Comparison of ENCODE assay signal across 7 mouse cellular contexts in the genomic region with DNA sequence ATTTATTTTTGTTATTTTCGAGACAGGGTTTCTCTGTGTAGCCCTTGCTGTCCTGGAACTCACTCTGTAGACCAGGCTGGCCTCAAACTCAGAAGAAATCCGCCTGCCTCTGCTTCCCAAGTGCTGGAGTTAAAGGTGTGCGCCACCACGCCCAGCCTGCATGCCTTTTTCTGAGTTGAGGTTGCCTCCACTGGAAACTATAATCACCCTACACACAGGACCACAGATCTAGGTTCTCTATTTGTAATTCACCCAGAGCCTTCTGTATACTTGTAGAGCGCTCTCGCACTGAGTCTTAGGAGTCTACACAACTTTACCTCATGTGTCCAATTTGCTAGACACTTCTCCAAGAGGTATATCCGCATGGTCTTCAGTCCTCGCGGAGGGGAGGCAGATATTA. TPM values are rescaled to one million over a fixed set of nuclear protein-coding genes. Genes with fewer than 3 reads are reported as not detected.
DNase-seq lines count a peak whose midpoint lies in the region; ATAC-seq lines count a peak whose summit lies in the region.

No protein-coding gene starts in this region.

- peaks cover 6% of the 10 kb centered on the region; the same call in 1 of the 2 replicates for H3K4me1 ChIP-seq in neural tube, embryonic 11.5 days (ENCODE audit: control insufficient read depth, insufficient read depth, low read length)
- peaks cover 15% of the 10 kb centered on the region for H3K4me1 ChIP-seq in forebrain, embryonic 12.5 days
- peaks cover 35% of the 10 kb centered on the region for H3K4me1 ChIP-seq in liver, embryonic 12.5 days
- H3K4me1 ChIP-seq in stomach, embryonic 16.5 days (ENCODE audit: control insufficient read depth, insufficient read depth, low read length): peaks cover 16% of the 10 kb centered on the region

- ATAC-seq in neural tube, embryonic 11.5 days (ENCODE audit: insufficient read depth, low FRiP score, low TSS enrichment): no peak
- ATAC-seq in forebrain, embryonic 12.5 days (ENCODE audit: low FRiP score): no peak
- peak; percentile 13; the same call in 1 of the 2 replicates for ATAC-seq in liver, embryonic 12.5 days
- no peak for ATAC-seq in stomach, embryonic 16.5 days (ENCODE audit: insufficient read depth, low FRiP score)

- no peak overlapping the region for H3K27ac ChIP-seq in neural tube, embryonic 11.5 days (ENCODE audit: low read depth, low read length)
- H3K27ac ChIP-seq in forebrain, embryonic 12.5 days: no peak overlapping the region
- H3K27ac ChIP-seq in liver, embryonic 12.5 days: peak overlapping the region; percentile 80
- peak overlapping the region; percentile 79 for H3K27ac ChIP-seq in stomach, embryonic 16.5 days (ENCODE audit: low read length)

- 29% methylated on average over 9 of the region's 9 CpGs for WGBS in neural tube, embryonic 11.5 days
- 31% methylated on average over 9 of the region's 9 CpGs for WGBS in forebrain, embryonic 12.5 days
- WGBS in liver, embryonic 12.5 days (ENCODE audit: insufficient replicate concordance): 9% methylated on average over 9 of the region's 9 CpGs
- 21% methylated on average over 9 of the region's 9 CpGs for WGBS in stomach, embryonic 16.5 days

- no peak for DNase-seq in neural tube, embryonic 11.5 days (ENCODE audit: low spot score)
- DNase-seq in neural tube, embryonic 10.5 days (ENCODE audit: extremely low spot score, low spot score): no peak
- DNase-seq in frontal cortex, postnatal 14 days (ENCODE audit: low spot score in 2 of 2): no peak
- DNase-seq in adrenal gland, adult 8-10 months: no peak

- H3K36me3 ChIP-seq in neural tube, embryonic 11.5 days (ENCODE audit: control insufficient read depth, insufficient read depth, low read length): peaks cover 2% of the 10 kb centered on the region; the same call in 1 of the 2 replicates
- H3K36me3 ChIP-seq in forebrain, embryonic 12.5 days (replicated peaks): peaks cover 34% of the 10 kb centered on the region
- H3K36me3 ChIP-seq in liver, embryonic 12.5 days: peaks cover 43% of the 10 kb centered on the region
- no peaks in the 10 kb centered on the region for H3K36me3 ChIP-seq in stomach, embryonic 16.5 days (ENCODE audit: control insufficient read depth, insufficient read depth, low read length)

- no peaks in the 10 kb centered on the region for H3K9me3 ChIP-seq in neural tube, embryonic 11.5 days (ENCODE audit: control insufficient read depth, low read length)
- H3K9me3 ChIP-seq in forebrain, embryonic 12.5 days: no peaks in the 10 kb centered on the region
- no peaks in the 10 kb centered on the region for H3K9me3 ChIP-seq in liver, embryonic 12.5 days (replicated peaks)
- H3K9me3 ChIP-seq in stomach, embryonic 16.5 days (replicated peaks; ENCODE audit: control insufficient read depth, low read length): no peaks in the 10 kb centered on the region

- H3K27me3 ChIP-seq in neural tube, embryonic 11.5 days (ENCODE audit: control insufficient read depth, insufficient read depth, low read length): no peaks in the 10 kb centered on the region
- H3K27me3 ChIP-seq in forebrain, embryonic 12.5 days: no peaks in the 10 kb centered on the region
- H3K27me3 ChIP-seq in liver, embryonic 12.5 days (replicated peaks): peaks cover 8% of the 10 kb centered on the region
- no peaks in the 10 kb centered on the region for H3K27me3 ChIP-seq in stomach, embryonic 16.5 days (ENCODE audit: control insufficient read depth, insufficient read depth, low read length)

- peak overlapping the region; percentile 84 for H3K9ac ChIP-seq in neural tube, embryonic 11.5 days (ENCODE audit: low read length)
- peak overlapping the region; percentile 82 for H3K9ac ChIP-seq in forebrain, embryonic 12.5 days
- peak overlapping the region; percentile 86 for H3K9ac ChIP-seq in liver, embryonic 12.5 days
- peak overlapping the region; percentile 91 for H3K9ac ChIP-seq in stomach, embryonic 16.5 days (ENCODE audit: low read length)

- peak overlapping the region; percentile 84 for H3K4me2 ChIP-seq in neural tube, embryonic 11.5 days (ENCODE audit: low read depth)
- peak overlapping the region; percentile 61 for H3K4me2 ChIP-seq in forebrain, embryonic 12.5 days
- peak overlapping the region; percentile 86 for H3K4me2 ChIP-seq in liver, embryonic 12.5 days
- peak overlapping the region; percentile 84 for H3K4me2 ChIP-seq in stomach, embryonic 16.5 days (ENCODE audit: low read depth, low read length)

- H3K4me3 ChIP-seq in neural tube, embryonic 11.5 days (ENCODE audit: low read depth, low read length): peak overlapping the region; percentile 92
- H3K4me3 ChIP-seq in forebrain, embryonic 12.5 days (replicated peaks): peak overlapping the region; percentile 87
- peak overlapping the region; percentile 78 for H3K4me3 ChIP-seq in liver, embryonic 12.5 days
- H3K4me3 ChIP-seq in stomach, embryonic 16.5 days (replicated peaks; ENCODE audit: low read length): peak overlapping the region; percentile 91

RNA-seq across cellular contexts. Expression of a gene that starts 0.7 kb away (rescaled TPM):
- polyA plus RNA-seq in neural tube, embryonic 11.5 days (2014; fragmentation: Nextera tagmentation; extraction: Ambion mirVana): 70.3 and 82.5 TPM in 2 replicates
- 80.4 and 83.5 TPM in 2 replicates for polyA plus RNA-seq in forebrain, embryonic 12.5 days (2016; fragmentation: Nextera tagmentation; extraction: Ambion mirVana)
- 63.7 and 68.9 TPM in 2 replicates for polyA plus RNA-seq in liver, embryonic 12.5 days (2016; fragmentation: Nextera tagmentation; extraction: Ambion mirVana)
- 72.7 and 73.5 TPM in 2 replicates for polyA plus RNA-seq in stomach, embryonic 16.5 days (2015; fragmentation: Nextera tagmentation; extraction: Ambion mirVana)
- total RNA-seq in adrenal gland, adult 8-10 months (2022): 10 to 100 TPM; 29.4 to 33.5 (median 32.5) TPM

RNA-seq across cellular contexts. Expression of a gene that starts 12.0 kb away (rescaled TPM):
- polyA plus RNA-seq in neural tube, embryonic 11.5 days (2014; fragmentation: Nextera tagmentation; extraction: Ambion mirVana): 70.6 and 76.2 TPM in 2 replicates
- polyA plus RNA-seq in forebrain, embryonic 12.5 days (2016; fragmentation: Nextera tagmentation; extraction: Ambion mirVana): 66.0 and 66.3 TPM in 2 replicates
- 37.9 and 39.0 TPM in 2 replicates for polyA plus RNA-seq in liver, embryonic 12.5 days (2016; fragmentation: Nextera tagmentation; extraction: Ambion mirVana)
- polyA plus RNA-seq in stomach, embryonic 16.5 days (2015; fragmentation: Nextera tagmentation; extraction: Ambion mirVana): 36.2 and 36.5 TPM in 2 replicates
- total RNA-seq in adrenal gland, adult 8-10 months (2022): 10 to 100 TPM; 37.7 to 62.9 (median 50.9) TPM

RNA-seq across cellular contexts. Expression of a gene that starts 21.2 kb away (rescaled TPM):
- 5.1 and 5.9 TPM in 2 replicates for polyA plus RNA-seq in neural tube, embryonic 11.5 days (2014; fragmentation: Nextera tagmentation; extraction: Ambion mirVana)
- 4.4 TPM in 2 replicates for polyA plus RNA-seq in forebrain, embryonic 12.5 days (2016; fragmentation: Nextera tagmentation; extraction: Ambion mirVana)
- polyA plus RNA-seq in liver, embryonic 12.5 days (2016; fragmentation: Nextera tagmentation; extraction: Ambion mirVana): 16.5 and 17.2 TPM in 2 replicates
- 25.0 and 34.2 TPM in 2 replicates for polyA plus RNA-seq in stomach, embryonic 16.5 days (2015; fragmentation: Nextera tagmentation; extraction: Ambion mirVana)
- 1 to 10 TPM; 5.8 to 8.1 (median 6.9) TPM for total RNA-seq in adrenal gland, adult 8-10 months (2022)

Comparison
In these comparisons a context has a peak if more than half of its experiments do, and no peak if none do; other contexts are left out.
1. H3K27ac ChIP-seq: peak in liver, embryonic 12.5 days (single experiment) and stomach, embryonic 16.5 days (single experiment); none in neural tube, embryonic 11.5 days (single experiment) and forebrain, embryonic 12.5 days (single experiment).
2. Peak in every context shown above with its lines, with median percentiles within 50 percentile points of each other: H3K4me2 ChIP-seq, H3K4me3 ChIP-seq and H3K9ac ChIP-seq.